ENCODE assay signal across 8 mouse cellular contexts in genomic region chr8:3280266-3280910, GRCm38 (mm10). TPM values are rescaled to one million over a fixed set of nuclear protein-coding genes. Genes with fewer than 3 reads are reported as not detected.
DNase-seq lines count a peak whose midpoint lies in the region; ATAC-seq and TF ChIP-seq lines count a peak whose summit lies in the region.

No protein-coding gene starts in this region.

- no peak for TF ChIP-seq EP300 in liver, postnatal 0 days (IDR thresholded peaks at IDR 0.05; ENCODE audit: low read depth)

- peak overlapping the region; percentile 94 for H3K4me2 ChIP-seq in intestine, embryonic 14.5 days (ENCODE audit: low read length)
- peak overlapping the region; percentile 82 for H3K4me2 ChIP-seq in liver, postnatal 0 days (ENCODE audit: low read depth, low read length)
- peak overlapping the region; percentile 80 for H3K4me2 ChIP-seq in neural tube, embryonic 14.5 days (ENCODE audit: low read depth, low read length)

- no peak overlapping the region for H3K4me3 ChIP-seq in kidney, adult 2 months (ENCODE audit: insufficient read depth, low read depth, low read length)
- H3K4me3 ChIP-seq in intestine, embryonic 14.5 days (ENCODE audit: low read depth, low read length), result no peak overlapping the region
- peak overlapping the region; percentile 99 for H3K4me3 ChIP-seq in liver, postnatal 0 days (ENCODE audit: low read depth, low read length)
- H3K4me3 ChIP-seq in neural tube, embryonic 14.5 days (ENCODE audit: low read depth, low read length), result peak overlapping the region; percentile 96; the same call in 1 of the 2 replicates

- no peaks in the 10 kb centered on the region for H3K27me3 ChIP-seq in kidney, adult 2 months (replicated peaks; ENCODE audit: control insufficient read depth, insufficient read depth, low read length)
- no peaks in the 10 kb centered on the region for H3K27me3 ChIP-seq in intestine, embryonic 14.5 days (replicated peaks; ENCODE audit: control insufficient read depth, insufficient read depth, low read length)
- no peaks in the 10 kb centered on the region for H3K27me3 ChIP-seq in liver, postnatal 0 days (ENCODE audit: insufficient read depth, low read length)
- no peaks in the 10 kb centered on the region for H3K27me3 ChIP-seq in neural tube, embryonic 14.5 days (ENCODE audit: control insufficient read depth, insufficient read depth, low read length)

- H3K9me3 ChIP-seq in intestine, embryonic 14.5 days (ENCODE audit: control insufficient read depth, low read length), result no peaks in the 10 kb centered on the region
- H3K9me3 ChIP-seq in liver, postnatal 0 days (ENCODE audit: low read length), result no peaks in the 10 kb centered on the region
- no peaks in the 10 kb centered on the region for H3K9me3 ChIP-seq in neural tube, embryonic 14.5 days (ENCODE audit: control insufficient read depth, low read length)

- TF ChIP-seq CTCF in kidney, adult 2 months (conservative IDR thresholded peaks at IDR 0.05; ENCODE audit: insufficient read depth, insufficient read length, low read depth, low read length), result no peak
- peak; percentile 35 for TF ChIP-seq CTCF in liver, postnatal 0 days (IDR thresholded peaks at IDR 0.05; ENCODE audit: low read depth)

- ATAC-seq in intestine, embryonic 14.5 days (replicated peaks; ENCODE audit: low FRiP score, low TSS enrichment, low read depth), result no peak
- ATAC-seq in liver, postnatal 0 days, result no peak
- no peak for ATAC-seq in neural tube, embryonic 14.5 days (ENCODE audit: low read depth)

- TF ChIP-seq POLR2A in kidney, adult 2 months (IDR thresholded peaks at IDR 0.05; ENCODE audit: low read depth, low read length), result no peak

- intact Hi-C loops in gastrocnemius, postnatal 14 days (cut with DNase I; ENCODE audit: low total_unique reads), result no loop called here

- H3K27ac ChIP-seq in kidney, adult 2 months (ENCODE audit: insufficient read depth, low read depth, low read length), result no peak overlapping the region
- H3K27ac ChIP-seq in intestine, embryonic 14.5 days (ENCODE audit: low read depth), result no peak overlapping the region
- 0 out of 2 replicates have a peak overlapping the region, but pooled peaks have one; percentile 96 for H3K27ac ChIP-seq in liver, postnatal 0 days (ENCODE audit: low read depth)
- H3K27ac ChIP-seq in neural tube, embryonic 14.5 days (ENCODE audit: low read depth, low read length), result no peak overlapping the region

- peaks cover 24% of the 10 kb centered on the region for H3K4me1 ChIP-seq in kidney, adult 2 months (ENCODE audit: control insufficient read depth, insufficient read depth, low read length)
- H3K4me1 ChIP-seq in intestine, embryonic 14.5 days (replicated peaks; ENCODE audit: control insufficient read depth, insufficient read depth, low read length), result peaks cover 14% of the 10 kb centered on the region
- H3K4me1 ChIP-seq in liver, postnatal 0 days (ENCODE audit: insufficient read depth), result peaks cover 30% of the 10 kb centered on the region
- H3K4me1 ChIP-seq in neural tube, embryonic 14.5 days (ENCODE audit: control insufficient read depth, insufficient read depth, low read length), result peaks cover 22% of the 10 kb centered on the region

- 43% methylated on average over 11 of the region's 11 CpGs for WGBS in kidney, adult 2 months
- WGBS in intestine, embryonic 14.5 days, result 35% methylated on average over 11 of the region's 11 CpGs
- WGBS in liver, postnatal 0 days (ENCODE audit: insufficient replicate concordance), result 24% methylated on average over 11 of the region's 11 CpGs
- 36% methylated on average over 11 of the region's 11 CpGs for WGBS in neural tube, embryonic 14.5 days

- peak; percentile 41 for DNase-seq in kidney, adult 9 months
- DNase-seq in kidney, adult 2 months, result no peak
- peak; percentile 39 to 48 for DNase-seq in adrenal gland, postnatal 36 days
- DNase-seq in gastrocnemius, postnatal 14 days, result peak; percentile 42
- DNase-seq in intestine, embryonic 14.5 days (ENCODE audit: low spot score), result peak; percentile 64
- peak; percentile 56 for DNase-seq in liver, postnatal 0 days
- DNase-seq in adipocyte (ENCODE audit: low spot score), result no peak

- H3K36me3 ChIP-seq in kidney, adult 2 months (ENCODE audit: control insufficient read depth, insufficient read depth, low read length), result no peaks in the 10 kb centered on the region
- no peaks in the 10 kb centered on the region for H3K36me3 ChIP-seq in intestine, embryonic 14.5 days (ENCODE audit: control insufficient read depth, insufficient read depth, low read length)
- H3K36me3 ChIP-seq in liver, postnatal 0 days (replicated peaks; ENCODE audit: insufficient read depth, low read length), result no peaks in the 10 kb centered on the region
- no peaks in the 10 kb centered on the region for H3K36me3 ChIP-seq in neural tube, embryonic 14.5 days (ENCODE audit: control insufficient read depth, insufficient read depth, low read length)

- H3K9ac ChIP-seq in intestine, embryonic 14.5 days (ENCODE audit: low read length), result no peak overlapping the region
- H3K9ac ChIP-seq in liver, postnatal 0 days (replicated peaks), result peak overlapping the region; percentile 99
- no peak overlapping the region for H3K9ac ChIP-seq in neural tube, embryonic 14.5 days (replicated peaks; ENCODE audit: low read depth, low read length)

RNA-seq across cellular contexts. Expression of gene Insr, which starts 1.0 kb away (rescaled TPM):
- 26.8 and 33.7 TPM in 2 replicates for polyA plus RNA-seq in kidney, adult 2 months (2012; rRNA removed)
- 100 to 1,000 TPM; 134 to 182 TPM for total RNA-seq in adrenal gland, postnatal 36 days (2021)
- 10 to 100 TPM; 40.4 to 41.4 TPM for total RNA-seq in gastrocnemius, postnatal 14 days (2021)
- polyA plus RNA-seq in intestine, embryonic 14.5 days (2014; fragmentation: Nextera tagmentation; extraction: Ambion mirVana), result 37.6 and 41.0 TPM in 2 replicates
- polyA plus RNA-seq in liver, postnatal 0 days (2015; fragmentation: Nextera tagmentation; extraction: Ambion mirVana), result 28.9 and 31.3 TPM in 2 replicates
- polyA plus RNA-seq in neural tube, embryonic 14.5 days (2014; fragmentation: Nextera tagmentation; extraction: Ambion mirVana), result 56.5 and 67.2 TPM in 2 replicates

Comparison
In these comparisons a context has a peak if more than half of its experiments do, and no peak if none do; other contexts are left out.
1. DNase-seq: peak in kidney, adult 9 months (single experiment), adrenal gland, postnatal 36 days (2 of 2), gastrocnemius, postnatal 14 days (single experiment), intestine, embryonic 14.5 days (single experiment) and liver, postnatal 0 days (single experiment); none in kidney, adult 2 months (single experiment) and adipocyte (single experiment).
2. H3K4me3 ChIP-seq: peak in liver, postnatal 0 days (single experiment) and neural tube, embryonic 14.5 days (single experiment); none in kidney, adult 2 months (single experiment) and intestine, embryonic 14.5 days (single experiment).
3. Peak in every context shown above with its lines, with median percentiles within 50 percentile points of each other: H3K4me2 ChIP-seq.